Mouse (Mus musculus) CD4-positive, CD25-positive, alpha-beta regulatory T cell, adult 2 months (primary cell): Measurements from ENCODE around the gene March5.
"Not testable (repeated sequence)": the region's sequence is repeated elsewhere in the genome, so short reads cannot be mapped to it uniquely, and the experiment has no call there.

Experiments used
- DNase-seq: peaks from one replicate; pipeline ENCODE4 v3.0.0-alpha.2; 2012; ENCODE audit warnings: low read depth, low spot score

The March5 gene

GRCm38 (mm10) chr19:37208986-37209385, 1.6 kb downstream of the March5 start:
- DNase-seq, result no peak

GRCm38 (mm10) chr19:37209467-37210128, 2.3 kb downstream of the March5 start:
- DNase-seq, result peak; percentile 20

- DNase-seq, result no peak
Measured at GRCm38 (mm10) chr19:37210457-37210856, 3.1 kb downstream of the March5 start.

GRCm38 (mm10) chr19:37211416-37211815, 4.1 kb downstream of the March5 start:
- no peak for DNase-seq

- no peak for DNase-seq
Measured at GRCm38 (mm10) chr19:37214711-37215110, 7.4 kb downstream of the March5 start.

GRCm38 (mm10) chr19:37225197-37225862, 18.0 kb downstream of the March5 start:
- no peak for DNase-seq

- not testable (repeated sequence) for DNase-seq
Measured at GRCm38 (mm10) chr19:37232598-37232997, 25.3 kb downstream of the March5 start.

GRCm38 (mm10) chr19:37233561-37234539, 26.5 kb downstream of the March5 start:
- peak; percentile 4 for DNase-seq

GRCm38 (mm10) chr19:37235818-37236217, 28.5 kb downstream of the March5 start:
- DNase-seq, result no peak

GRCm38 (mm10) chr19:37237306-37237705, 30.0 kb downstream of the March5 start:
- DNase-seq, result no peak

- no peak for DNase-seq
Measured at GRCm38 (mm10) chr19:37237712-37238437, 30.5 kb downstream of the March5 start.

- DNase-seq, result no peak
Measured at GRCm38 (mm10) chr19:37238651-37239050, 31.3 kb downstream of the March5 start.

GRCm38 (mm10) chr19:37239096-37239495, 31.8 kb downstream of the March5 start:
- DNase-seq, result peak; percentile 7

- peak; percentile 19 for DNase-seq
Measured at GRCm38 (mm10) chr19:37241201-37241600, 33.9 kb downstream of the March5 start.

- no peak for DNase-seq
Measured at GRCm38 (mm10) chr19:37242707-37243106, 35.4 kb downstream of the March5 start.

- no peak for DNase-seq
Measured at GRCm38 (mm10) chr19:37246859-37247258, 39.5 kb downstream of the March5 start.

GRCm38 (mm10) chr19:37248199-37248598, 40.9 kb downstream of the March5 start:
- no peak for DNase-seq

GRCm38 (mm10) chr19:37252104-37252503, 44.8 kb downstream of the March5 start:
- no peak for DNase-seq

- no peak for DNase-seq
Measured at GRCm38 (mm10) chr19:37255321-37255720, 48.0 kb downstream of the March5 start.

- DNase-seq, result no peak
Measured at GRCm38 (mm10) chr19:37262389-37262788, 55.0 kb downstream of the March5 start.

- no peak for DNase-seq
Measured at GRCm38 (mm10) chr19:37263566-37263942, 56.2 kb downstream of the March5 start.
